In the genomic region with DNA sequence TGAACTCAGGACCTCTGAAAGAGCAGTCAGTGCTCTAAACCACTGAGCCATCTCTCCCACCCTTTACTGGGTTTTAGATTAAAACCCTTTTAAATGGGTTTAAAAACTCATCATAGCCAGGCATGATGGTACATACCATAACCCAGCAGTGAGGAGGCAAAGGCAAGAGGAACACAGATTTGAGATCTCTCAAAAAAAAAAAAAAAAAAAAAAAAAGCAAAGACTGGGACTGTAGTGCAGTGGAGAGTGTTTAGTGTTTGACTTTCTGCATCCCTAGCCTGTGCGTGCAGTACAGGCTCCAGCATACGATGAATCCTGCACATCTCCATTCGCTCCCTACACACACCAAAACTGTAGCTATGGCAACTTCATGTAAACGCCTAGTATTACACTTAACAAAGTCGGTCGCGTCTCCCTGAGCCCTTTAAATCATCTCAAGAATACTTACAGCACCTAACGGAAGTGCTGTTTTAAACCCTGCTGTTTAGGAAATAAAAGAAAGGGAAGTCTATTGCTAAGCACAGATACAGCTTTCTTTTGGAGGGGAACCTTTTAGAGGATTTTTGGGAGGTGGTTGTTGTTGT, we compare ENCODE assay signal across 13 mouse cellular contexts. TPM values are rescaled to one million over a fixed set of nuclear protein-coding genes. Genes with fewer than 3 reads are reported as not detected.
DNase-seq lines count a peak whose midpoint lies in the region; ATAC-seq lines count a peak whose summit lies in the region.
"Had no signal": no experiment of that assay in that cellular context is flagged by ENCODE, and none has a peak within 500 bp of the region (broad histone marks: within the 10 kb centered on the region; RNA-seq: fewer than 3 reads in every experiment).

No protein-coding gene starts in this region.

- 28% methylated on average over 8 of the region's 8 CpGs for WGBS in intestine, embryonic 14.5 days
- WGBS in intestine, embryonic 16.5 days = 41% methylated on average over 8 of the region's 8 CpGs
- 38% methylated on average over 8 of the region's 8 CpGs for WGBS in neural tube, embryonic 13.5 days

- no peak overlapping the region for H3K27ac ChIP-seq in intestine, embryonic 14.5 days (ENCODE audit: low read depth)
- H3K27ac ChIP-seq in intestine, embryonic 16.5 days (ENCODE audit: low read length) = no peak overlapping the region
- no peak overlapping the region for H3K27ac ChIP-seq in neural tube, embryonic 13.5 days (replicated peaks)
- H3K27ac ChIP-seq: limb, embryonic 12.5 days had no signal

- peaks cover 19% of the 10 kb centered on the region for H3K4me1 ChIP-seq in intestine, embryonic 14.5 days (replicated peaks; ENCODE audit: control insufficient read depth, insufficient read depth, low read length)
- H3K4me1 ChIP-seq in intestine, embryonic 16.5 days (ENCODE audit: control insufficient read depth, insufficient read depth, low read length) = peaks cover 13% of the 10 kb centered on the region
- peaks cover 50% of the 10 kb centered on the region for H3K4me1 ChIP-seq in neural tube, embryonic 13.5 days (replicated peaks)

- no peak overlapping the region for H3K4me2 ChIP-seq in intestine, embryonic 14.5 days (ENCODE audit: low read length)
- no peak overlapping the region for H3K4me2 ChIP-seq in intestine, embryonic 16.5 days (ENCODE audit: low read depth, low read length)
- no peak overlapping the region for H3K4me2 ChIP-seq in neural tube, embryonic 13.5 days
- H3K4me2 ChIP-seq: limb, embryonic 12.5 days had no signal

- no peaks in the 10 kb centered on the region for H3K36me3 ChIP-seq in intestine, embryonic 14.5 days (ENCODE audit: control insufficient read depth, insufficient read depth, low read length)
- H3K36me3 ChIP-seq in intestine, embryonic 16.5 days (ENCODE audit: control insufficient read depth, insufficient read depth, low read length) = no peaks in the 10 kb centered on the region
- no peaks in the 10 kb centered on the region for H3K36me3 ChIP-seq in neural tube, embryonic 13.5 days

- H3K9ac ChIP-seq in intestine, embryonic 14.5 days (ENCODE audit: low read length) = no peak overlapping the region
- H3K9ac ChIP-seq in intestine, embryonic 16.5 days (ENCODE audit: low read depth, low read length) = no peak overlapping the region
- no peak overlapping the region for H3K9ac ChIP-seq in neural tube, embryonic 13.5 days
- H3K9ac ChIP-seq: limb, embryonic 12.5 days had no signal

- intact Hi-C loops in heart, postnatal 10 days (cut with DNase I) = no loop called here

- H3K4me3 ChIP-seq in intestine, embryonic 14.5 days (ENCODE audit: low read depth, low read length) = no peak overlapping the region
- no peak overlapping the region for H3K4me3 ChIP-seq in intestine, embryonic 16.5 days (ENCODE audit: low read length)
- no peak overlapping the region for H3K4me3 ChIP-seq in neural tube, embryonic 13.5 days
- H3K4me3 ChIP-seq: limb, embryonic 12.5 days had no signal

- H3K27me3 ChIP-seq in intestine, embryonic 14.5 days (replicated peaks; ENCODE audit: control insufficient read depth, insufficient read depth, low read length) = no peaks in the 10 kb centered on the region
- no peaks in the 10 kb centered on the region for H3K27me3 ChIP-seq in intestine, embryonic 16.5 days (replicated peaks; ENCODE audit: control insufficient read depth, insufficient read depth, low read length)
- no peaks in the 10 kb centered on the region for H3K27me3 ChIP-seq in neural tube, embryonic 13.5 days
- H3K27me3 ChIP-seq: limb, embryonic 12.5 days had no signal

- H3K9me3 ChIP-seq in intestine, embryonic 14.5 days (ENCODE audit: control insufficient read depth, low read length) = no peaks in the 10 kb centered on the region
- H3K9me3 ChIP-seq in intestine, embryonic 16.5 days (ENCODE audit: control insufficient read depth, low read length) = no peaks in the 10 kb centered on the region
- no peaks in the 10 kb centered on the region for H3K9me3 ChIP-seq in neural tube, embryonic 13.5 days
- H3K9me3 ChIP-seq: limb, embryonic 12.5 days had no signal

- ATAC-seq in intestine, embryonic 14.5 days (replicated peaks; ENCODE audit: low FRiP score, low TSS enrichment, low read depth) = 0 out of 2 replicates have a peak, but pooled peaks have one; percentile 40
- ATAC-seq in intestine, embryonic 16.5 days = no peak; the same call in 1 of the 2 replicates
- ATAC-seq in neural tube, embryonic 13.5 days (ENCODE audit: low read depth) = peak; percentile 65
- peak; percentile 52 for ATAC-seq in inflammation-experienced regulatory T-cells, adult 6 months

- no peak for DNase-seq in intestine, embryonic 14.5 days (ENCODE audit: low spot score)
- no peak for DNase-seq in neural tube, embryonic 10.5 days (ENCODE audit: extremely low spot score, low spot score)
- no peak for DNase-seq in heart, postnatal 10 days
- DNase-seq in gastrocnemius, adult 18-20 months (ENCODE audit: low spot score) = no peak
- DNase-seq: cerebellum, adult 11-12 months; gastrocnemius, postnatal 36 days; kidney, adult 2 months; lung, postnatal 14 days; thymus, postnatal 25 days had no signal

RNA-seq across cellular contexts. Expression of a gene that starts 8.1 kb away (rescaled TPM):
- 35.0 and 36.2 TPM in 2 replicates for polyA plus RNA-seq in intestine, embryonic 14.5 days (2014; fragmentation: Nextera tagmentation; extraction: Ambion mirVana)
- 11.9 and 19.6 TPM in 2 replicates for polyA plus RNA-seq in intestine, embryonic 16.5 days (2015; fragmentation: Nextera tagmentation; extraction: Ambion mirVana)
- polyA plus RNA-seq in neural tube, embryonic 13.5 days (2015; fragmentation: Nextera tagmentation; extraction: Ambion mirVana) = 20.8 and 24.5 TPM in 2 replicates
- polyA plus RNA-seq in inflammation-experienced regulatory T-cells, adult 6 months (2017; shearing (Covaris generic)) = 10 to 100 TPM in 2 of 3 experiments, 1 to 10 TPM in 1; 3.5 to 14.2 (median 10.1) TPM
- 10 to 100 TPM; 53.4 to 57.0 TPM for total RNA-seq in heart, postnatal 10 days (2021)
- 10 to 100 TPM; 39.3 to 39.7 TPM for total RNA-seq in gastrocnemius, adult 18-20 months (2021)
